Mouse (Mus musculus) cerebellum, adult 9-11 months (tissue): ENCODE measurements around the gene Cldn20.

Experiments
- DNase-seq: peaks from one replicate; pipeline ENCODE4 v3.0.0; 2022

Gene Cldn20

DNA sequence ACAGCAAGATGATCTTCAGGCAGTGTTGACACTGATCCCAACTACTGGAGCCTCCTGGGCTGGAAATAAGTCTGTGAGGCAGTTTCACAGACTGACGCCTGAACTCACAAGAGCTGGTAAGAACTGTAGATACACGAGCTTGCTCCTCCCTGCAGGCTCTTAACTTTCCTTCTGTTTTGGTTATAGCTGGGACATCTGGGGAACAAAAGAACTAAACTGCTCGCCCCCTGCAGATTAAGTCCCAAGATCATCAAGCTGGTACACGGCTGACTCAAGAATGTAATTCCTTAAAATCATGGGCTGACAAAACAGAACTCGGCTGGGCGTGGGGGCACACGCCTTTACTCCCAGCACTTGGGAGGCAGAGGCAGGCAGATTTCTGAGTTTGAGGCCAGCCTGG lies 1.8 kb upstream of the Cldn20 start:
- no peak for DNase-seq

DNA sequence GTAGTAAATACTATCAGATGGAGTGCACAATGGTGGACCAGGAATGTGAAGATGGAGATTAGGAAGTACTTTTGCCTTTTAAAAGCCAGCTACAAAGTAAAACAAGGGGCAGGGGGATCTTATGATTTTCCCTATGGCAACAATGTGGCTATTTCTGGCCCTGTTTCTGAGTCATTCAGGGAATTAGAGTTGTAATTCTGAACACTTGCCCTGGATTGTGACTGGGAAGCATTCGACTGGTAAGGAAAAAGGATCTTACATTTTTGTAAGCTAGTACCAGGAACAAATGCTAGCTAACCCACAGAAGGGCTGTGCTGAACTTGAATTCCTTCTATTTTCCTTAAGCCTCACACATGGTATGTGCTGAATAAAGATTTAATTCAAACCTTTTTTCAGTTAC lies 713 bp upstream of the Cldn20 start:
- DNase-seq = no peak

GRCm38 (mm10) chr17:3533425-3533824 lies 1.1 kb downstream of the Cldn20 start:
- no peak for DNase-seq

DNA sequence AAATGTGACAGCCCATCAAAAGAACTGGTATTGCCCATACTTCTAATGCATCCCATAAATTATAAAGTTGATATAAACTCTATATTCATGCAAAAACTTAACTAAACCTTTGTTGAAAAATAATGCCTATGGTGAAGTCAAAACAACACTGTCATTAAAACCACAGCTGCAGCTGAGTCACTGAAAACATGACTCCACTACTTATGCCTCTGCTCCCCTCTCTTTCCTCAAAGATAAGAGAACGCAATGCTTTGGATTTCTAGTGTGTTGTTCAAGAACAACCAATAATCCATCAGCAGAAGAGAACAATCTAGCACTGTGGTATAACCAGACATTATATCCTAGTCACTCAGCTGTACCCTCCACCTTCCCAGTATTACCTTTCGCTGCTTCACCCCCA lies 8.0 kb downstream of the Cldn20 start:
- DNase-seq = no peak

DNA sequence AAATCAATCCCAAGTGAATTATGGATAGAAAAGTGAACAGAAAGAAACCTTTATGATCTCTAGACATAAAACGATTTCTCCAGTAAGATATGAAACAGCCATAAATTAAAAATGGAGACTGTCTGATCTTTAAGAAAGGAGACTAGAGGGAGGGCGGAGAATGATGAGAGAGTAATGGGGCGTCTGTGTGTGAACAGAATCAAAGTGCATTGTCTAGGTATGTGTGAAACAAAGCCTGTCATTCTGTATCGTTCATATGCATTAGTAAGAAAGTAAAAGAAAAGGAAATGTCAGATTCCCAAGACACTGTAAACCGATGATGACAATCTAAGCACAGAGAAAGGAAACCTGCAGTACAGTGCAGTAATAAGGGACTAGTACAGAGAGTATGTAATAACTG lies 8.7 kb downstream of the Cldn20 start:
- no peak for DNase-seq

- DNase-seq = no peak
Observed at GRCm38 (mm10) chr17:3547725-3548124, 15.4 kb downstream of the Cldn20 start.

DNA sequence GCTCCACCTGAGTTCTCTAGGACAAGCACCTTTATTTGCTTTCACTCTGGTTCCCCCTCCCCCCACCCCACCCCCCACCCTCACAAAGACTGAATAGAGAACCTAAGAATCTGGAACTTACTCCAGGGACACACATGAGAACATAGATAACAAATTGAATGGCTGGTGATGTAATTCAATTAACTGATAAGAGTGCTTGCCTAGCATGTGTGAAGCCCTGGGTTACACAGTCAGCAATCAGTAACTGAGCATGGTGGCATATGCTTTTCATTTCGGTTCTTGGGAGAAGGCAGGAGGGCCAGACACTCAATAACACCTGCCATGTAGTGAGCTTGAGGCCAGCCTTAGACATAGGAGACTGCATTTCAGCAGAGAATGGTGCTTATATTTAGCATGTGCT lies 23.9 kb downstream of the Cldn20 start:
- DNase-seq = no peak

- DNase-seq = peak; percentile 98
Observed at GRCm38 (mm10) chr17:3557331-3558311, 25.3 kb downstream of the Cldn20 start, which contains the start of gene Tfb1m. Gene Tfb1m, minus strand, starts transcription at chr17:3557781.

DNA sequence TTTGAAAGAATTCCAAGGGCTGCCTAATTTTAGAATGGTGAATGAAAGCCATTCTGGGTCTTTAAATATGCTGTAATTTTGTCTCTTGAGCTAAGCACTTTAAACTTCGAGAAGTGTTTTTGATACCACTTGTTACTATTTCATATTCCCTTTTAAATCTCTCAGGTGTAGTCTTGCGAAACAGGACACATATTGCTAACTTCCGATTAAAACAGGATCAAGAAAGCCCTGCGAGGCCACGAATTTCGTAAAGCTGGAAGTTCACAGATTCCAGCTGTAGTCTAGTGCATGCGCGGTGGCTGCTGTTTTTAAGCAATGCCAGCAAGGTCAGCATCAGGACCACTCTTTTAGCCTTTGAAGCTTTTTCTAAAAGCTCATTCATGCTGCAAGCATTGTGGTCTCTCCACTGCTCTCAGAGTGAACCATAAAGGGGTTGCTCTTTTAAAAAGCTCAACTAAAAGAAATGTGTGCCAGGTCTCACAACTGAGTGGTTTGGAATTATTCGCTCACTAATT lies 26.1 kb downstream of the Cldn20 start:
- DNase-seq = peak; percentile 38

DNA sequence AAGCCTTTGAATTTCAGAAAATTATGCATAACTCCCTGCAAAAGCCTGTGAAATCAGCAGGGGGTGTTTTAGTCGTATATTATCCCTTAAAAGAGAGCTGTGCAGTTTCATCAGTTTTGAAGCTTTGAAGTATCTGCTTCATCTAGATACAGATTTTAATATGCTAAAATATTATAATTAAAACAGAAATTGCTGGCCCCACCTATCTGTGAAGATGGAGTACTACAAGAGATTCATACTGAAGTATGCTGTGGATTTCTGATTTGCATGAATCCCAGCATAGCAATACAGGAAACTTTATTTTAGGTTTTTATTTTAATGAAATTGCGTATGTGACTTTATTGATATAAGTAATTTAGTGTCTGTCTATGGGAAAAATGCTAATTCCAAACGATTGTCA lies 28.2 kb downstream of the Cldn20 start:
- no peak for DNase-seq

DNA sequence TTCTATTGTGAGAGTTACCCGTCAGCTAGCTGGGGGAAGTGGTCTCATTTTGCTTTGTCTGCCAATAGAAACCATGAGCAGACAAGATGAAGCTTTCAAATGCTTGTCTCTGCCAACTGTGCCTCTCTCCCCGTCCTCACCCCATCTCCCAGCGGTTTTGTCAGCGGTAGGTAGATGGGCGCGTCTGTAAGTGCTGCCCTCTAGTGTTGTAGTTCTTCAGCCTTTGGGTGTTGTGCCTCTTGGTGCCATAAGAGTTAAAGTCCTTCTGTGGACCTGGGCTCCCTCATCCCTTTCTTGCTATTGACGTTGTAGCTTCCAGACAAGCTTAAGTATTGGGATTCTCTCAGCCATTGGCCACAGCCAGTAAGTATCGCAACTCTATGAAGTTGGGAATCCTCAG lies 30.1 kb downstream of the Cldn20 start:
- DNase-seq = no peak

DNA sequence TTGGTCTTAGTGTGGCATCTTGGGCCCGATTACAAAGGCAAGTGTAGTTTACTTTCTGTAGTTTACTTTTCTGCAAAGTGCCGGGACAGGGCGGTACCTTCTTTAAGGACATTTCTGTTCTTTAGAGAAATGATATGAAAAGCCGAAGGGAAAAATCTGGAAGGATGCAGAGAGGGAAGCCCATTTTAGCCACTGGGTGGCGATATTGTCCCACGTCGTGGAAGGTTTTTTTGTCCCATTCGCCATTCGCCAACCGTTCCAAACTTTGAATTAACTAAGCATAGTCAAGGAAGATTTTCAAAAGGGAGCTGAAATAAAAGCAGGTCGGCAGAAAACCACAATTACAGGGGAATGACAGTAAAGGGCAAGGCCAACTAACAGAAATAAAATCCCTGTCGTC lies 38.5 kb downstream of the Cldn20 start:
- DNase-seq = peak; percentile 35
